Mouse (Mus musculus): ENCODE data around the gene Obox8. TPM values are rescaled to one million over a fixed set of nuclear protein-coding genes. Genes with fewer than 3 reads are reported as not detected.

Gene Obox8
- polyA plus RNA-seq (2012; fragmentation: generic; extraction: Trizol), result not detected
- long read RNA-seq, experiment 1, result 0 reads
- long read RNA-seq, experiment 2, result 0 reads

DNA sequence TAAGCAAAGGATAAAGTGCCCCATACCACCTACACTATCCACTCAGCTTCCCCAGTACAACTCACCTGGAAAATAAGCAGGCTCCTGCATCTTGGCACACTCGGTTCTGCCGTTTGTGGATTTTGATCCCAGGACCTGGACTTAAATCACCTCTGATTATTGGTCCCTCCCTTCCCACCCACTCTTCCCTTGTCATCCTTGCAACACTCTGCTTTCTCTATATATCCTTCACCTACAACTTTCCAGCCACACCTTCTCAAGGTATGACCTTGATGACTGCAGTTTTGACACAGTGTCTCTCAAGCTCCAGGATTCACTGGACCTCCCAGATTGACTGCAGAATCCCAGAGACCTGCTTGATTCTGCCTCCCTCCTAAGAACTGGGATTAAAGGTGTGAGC is at the start of gene Obox8:
Gene Obox8, minus strand, starts transcription at position 101 of the 400 bp plus-strand sequence.
- Histone ChIP-seq H3K36me3 (ENCODE audit: control insufficient read depth, insufficient read depth) (no peaks in the 10 kb centered on the region), H3K4me3 (ENCODE audit: insufficient read depth, poor library complexity, severe bottlenecking) (no peak within 1 kb of the TSS), H3K27me3 (ENCODE audit: control insufficient read depth, insufficient read depth, insufficient read length) (no peaks in the 10 kb centered on the region), H3K79me3 (ENCODE audit: low read depth) (no peaks in the 10 kb centered on the region), H3ac (ENCODE audit: control insufficient read depth, insufficient read length, low read depth) (no peak within 1 kb of the TSS), H3K79me2 (ENCODE audit: control insufficient read depth, insufficient read depth) (no peaks in the 10 kb centered on the region)
- TF ChIP-seq USF1 (IDR thresholded peaks at IDR 0.05; ENCODE audit: low read depth) (no peak), CTCF (IDR thresholded peaks at IDR 0.05; ENCODE audit: control insufficient read depth, insufficient read depth, insufficient read length) (no peak), MYOG (IDR thresholded peaks at IDR 0.05; ENCODE audit: control insufficient read depth, extremely low read depth, insufficient read length) (no peak), FOSL1 (IDR thresholded peaks at IDR 0.05; ENCODE audit: insufficient read depth, low read length, poor library complexity, severe bottlenecking) (no peak)

DNA sequence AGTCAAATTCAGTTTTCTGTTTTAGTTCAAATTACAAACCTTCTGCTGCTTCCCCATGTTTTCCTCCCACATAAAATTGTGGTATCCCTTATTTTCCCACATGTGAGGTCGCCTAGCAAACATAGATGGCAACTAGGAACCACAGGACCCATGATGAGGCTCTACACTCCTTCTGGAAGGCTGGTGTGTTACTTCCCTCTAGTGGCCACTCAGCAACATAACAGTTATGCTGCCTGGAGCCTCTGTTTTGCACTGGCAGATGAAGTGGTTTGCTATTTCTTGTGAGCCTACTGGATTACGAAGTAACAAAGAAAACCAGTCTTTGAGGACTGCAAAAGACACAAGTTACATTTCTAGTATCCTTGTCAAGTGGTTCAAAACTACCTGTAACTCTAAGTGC is 16.1 kb downstream of the Obox8 start:
- Histone ChIP-seq H3K27me3 (ENCODE audit: control insufficient read depth, insufficient read depth, insufficient read length) (no peaks in the 10 kb centered on the region), H3K4me3 (ENCODE audit: insufficient read depth, poor library complexity, severe bottlenecking) (no peak overlapping the region), H3ac (ENCODE audit: control insufficient read depth, insufficient read length, low read depth) (no peak overlapping the region), H3K36me3 (ENCODE audit: control insufficient read depth, insufficient read depth) (no peaks in the 10 kb centered on the region), H3K79me3 (ENCODE audit: low read depth) (no peaks in the 10 kb centered on the region), H3K79me2 (ENCODE audit: control insufficient read depth, insufficient read depth) (no peaks in the 10 kb centered on the region)
- TF ChIP-seq FOSL1 (IDR thresholded peaks at IDR 0.05; ENCODE audit: insufficient read depth, low read length, poor library complexity, severe bottlenecking), result no peak
- no peak for TF ChIP-seq USF1 (IDR thresholded peaks at IDR 0.05; ENCODE audit: low read depth)
- no peak for TF ChIP-seq CEBPB (IDR thresholded peaks at IDR 0.05; ENCODE audit: low read depth)
- no peak for TF ChIP-seq MYOG (IDR thresholded peaks at IDR 0.05; ENCODE audit: control insufficient read depth, extremely low read depth, insufficient read length)
- TF ChIP-seq MAX (IDR thresholded peaks at IDR 0.05), result no peak
- no peak for TF ChIP-seq CTCF (IDR thresholded peaks at IDR 0.05; ENCODE audit: control insufficient read depth, insufficient read depth, insufficient read length)

DNA sequence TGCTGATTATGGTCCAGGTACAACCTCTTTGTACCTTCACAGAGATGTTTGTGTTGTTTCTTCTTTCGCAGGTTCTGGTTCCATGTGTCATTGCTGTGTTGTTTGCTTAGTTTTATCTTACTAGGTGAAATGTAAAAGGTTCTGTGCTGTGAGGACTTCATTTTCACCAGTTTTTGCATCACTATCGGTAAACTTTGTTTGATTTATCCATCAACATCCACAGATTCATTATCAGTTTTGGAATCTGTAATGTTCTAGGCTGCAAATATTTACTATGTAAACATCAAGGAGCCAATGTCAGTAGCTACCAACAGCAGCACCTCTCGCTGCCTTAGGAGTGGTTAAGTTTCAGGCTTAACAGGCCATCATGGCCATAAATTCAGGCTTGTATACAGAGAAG is 24.7 kb downstream of the Obox8 start:
- no peak overlapping the region for H3ac ChIP-seq (ENCODE audit: control insufficient read depth, insufficient read length, low read depth)
- H3K4me3 ChIP-seq (ENCODE audit: insufficient read depth, poor library complexity, severe bottlenecking), result no peak overlapping the region
- H3K27me3 ChIP-seq (ENCODE audit: control insufficient read depth, insufficient read depth, insufficient read length), result no peaks in the 10 kb centered on the region
- H3K79me2 ChIP-seq (ENCODE audit: control insufficient read depth, insufficient read depth), result no peaks in the 10 kb centered on the region
- H3K36me3 ChIP-seq (ENCODE audit: control insufficient read depth, insufficient read depth), result no peaks in the 10 kb centered on the region
- no peak for TF ChIP-seq MYOD1 (IDR thresholded peaks at IDR 0.05; ENCODE audit: control insufficient read depth, insufficient read length, low read depth)
- no peak for TF ChIP-seq CTCF (IDR thresholded peaks at IDR 0.05; ENCODE audit: control insufficient read depth, insufficient read depth, insufficient read length)
- no peak for TF ChIP-seq CEBPB (IDR thresholded peaks at IDR 0.05; ENCODE audit: low read depth)
- no peaks in the 10 kb centered on the region for H3K79me3 ChIP-seq (ENCODE audit: low read depth)

DNA sequence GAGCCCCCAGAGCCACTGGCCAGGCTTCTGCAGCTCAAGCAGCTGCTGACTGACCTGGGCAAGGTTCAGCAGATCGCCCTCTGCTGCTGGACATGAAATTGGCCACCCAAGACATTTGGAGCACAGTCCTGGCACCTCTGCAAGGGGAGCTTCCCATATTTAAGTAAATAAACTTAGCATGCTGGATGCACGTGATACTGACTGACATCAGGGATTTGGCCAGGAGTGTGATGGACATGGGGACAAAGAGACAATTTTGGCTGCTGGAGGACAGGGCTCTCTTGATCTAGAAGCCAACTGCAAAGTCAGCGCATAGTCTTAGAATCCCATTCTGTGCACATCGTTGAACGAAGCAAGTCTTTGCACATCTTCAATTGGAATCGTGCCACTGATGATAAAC is 25.8 kb downstream of the Obox8 start:
- Histone ChIP-seq H3K4me3 (ENCODE audit: insufficient read depth, poor library complexity, severe bottlenecking) (no peak overlapping the region), H3K36me3 (ENCODE audit: control insufficient read depth, insufficient read depth) (no peaks in the 10 kb centered on the region), H3K79me3 (ENCODE audit: low read depth) (no peaks in the 10 kb centered on the region), H3ac (ENCODE audit: control insufficient read depth, insufficient read length, low read depth) (no peak overlapping the region), H3K27me3 (ENCODE audit: control insufficient read depth, insufficient read depth, insufficient read length) (no peaks in the 10 kb centered on the region), H3K79me2 (ENCODE audit: control insufficient read depth, insufficient read depth) (no peaks in the 10 kb centered on the region)
- TF ChIP-seq MAX (IDR thresholded peaks at IDR 0.05) (no peak), USF1 (IDR thresholded peaks at IDR 0.05; ENCODE audit: low read depth) (no peak), CTCF (IDR thresholded peaks at IDR 0.05; ENCODE audit: control insufficient read depth, insufficient read depth, insufficient read length) (no peak), MYOD1 (IDR thresholded peaks at IDR 0.05; ENCODE audit: control insufficient read depth, insufficient read length, low read depth) (no peak), CEBPB (IDR thresholded peaks at IDR 0.05; ENCODE audit: low read depth) (no peak), FOSL1 (IDR thresholded peaks at IDR 0.05; ENCODE audit: insufficient read depth, low read length, poor library complexity, severe bottlenecking) (no peak), MYOG (IDR thresholded peaks at IDR 0.05; ENCODE audit: control insufficient read depth, extremely low read depth, insufficient read length) (no peak)

Other genes starting within 250 kb of the Obox8 start
- not detected for gene Sult2a3, start 210.5 kb downstream of the Obox8 start, polyA plus RNA-seq (2012; fragmentation: generic; extraction: Trizol)
- gene Sult2a6, start 78.7 kb downstream of the Obox8 start, polyA plus RNA-seq (2012; fragmentation: generic; extraction: Trizol), result not detected
- not detected for gene Sult2a8, start 113.2 kb upstream of the Obox8 start, polyA plus RNA-seq (2012; fragmentation: generic; extraction: Trizol)
- gene Sult2a7, start 160.7 kb upstream of the Obox8 start, polyA plus RNA-seq (2012; fragmentation: generic; extraction: Trizol), result not detected
- not detected for gene Vmn1r90, start 229.9 kb upstream of the Obox8 start, polyA plus RNA-seq (2012; fragmentation: generic; extraction: Trizol)

Data from C2C12 (cell line).